Mouse (Mus musculus): ENCODE data around the gene Sparc.

DNA sequence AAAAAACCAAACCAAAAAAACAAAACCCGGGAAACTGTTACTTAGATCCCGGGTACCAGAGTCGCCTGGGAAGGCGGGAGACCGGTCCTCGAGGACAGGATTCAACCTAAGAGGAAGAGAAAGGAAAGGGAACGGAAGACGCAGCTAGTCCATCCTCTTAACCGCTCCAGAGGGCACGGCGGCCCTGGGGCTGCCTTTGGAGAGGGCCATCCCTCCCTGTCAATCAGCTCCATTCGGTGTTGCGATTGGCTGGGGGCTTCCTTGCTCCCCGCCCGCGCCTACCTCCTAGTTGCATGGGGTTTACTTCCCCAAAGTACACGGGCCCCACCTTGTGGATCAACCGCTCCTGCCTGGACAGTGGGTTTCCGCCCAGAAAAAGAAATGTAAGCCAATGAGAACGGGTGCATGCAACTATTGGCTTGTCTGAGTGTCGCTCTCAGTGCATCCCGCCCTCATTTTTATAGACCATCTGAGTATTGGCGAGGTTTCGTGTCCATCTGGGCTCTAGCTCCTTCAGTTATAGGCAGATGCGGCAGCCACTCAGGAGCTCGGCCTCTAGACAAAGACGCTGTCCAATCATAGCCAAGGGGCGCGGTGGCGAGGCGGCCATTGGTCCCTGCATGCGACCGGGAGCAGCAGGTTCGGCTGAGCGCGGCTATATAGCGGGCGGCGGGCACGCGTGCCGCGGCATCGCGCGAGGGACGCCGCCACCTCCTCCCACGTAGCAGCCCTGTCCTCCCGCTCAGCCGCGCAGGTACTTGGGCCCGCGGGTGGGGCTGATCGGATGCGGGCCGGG lies 46.3 kb upstream of the Sparc start, which contains the start of gene G3bp1:
- peak; percentile 97 for TF ChIP-seq POLR2A (IDR thresholded peaks at IDR 0.05; ENCODE audit: insufficient read depth, low read depth, low read length)
- TF ChIP-seq CTCF (IDR thresholded peaks at IDR 0.05) = peak; percentile 65
- peak; percentile 76 for TF ChIP-seq EP300 (IDR thresholded peaks at IDR 0.05; ENCODE audit: insufficient read depth, low read depth, low read length)

All from heart, adult 2 months (tissue).